Mouse (Mus musculus): ENCODE results near the gene Ccdc149.

DNA sequence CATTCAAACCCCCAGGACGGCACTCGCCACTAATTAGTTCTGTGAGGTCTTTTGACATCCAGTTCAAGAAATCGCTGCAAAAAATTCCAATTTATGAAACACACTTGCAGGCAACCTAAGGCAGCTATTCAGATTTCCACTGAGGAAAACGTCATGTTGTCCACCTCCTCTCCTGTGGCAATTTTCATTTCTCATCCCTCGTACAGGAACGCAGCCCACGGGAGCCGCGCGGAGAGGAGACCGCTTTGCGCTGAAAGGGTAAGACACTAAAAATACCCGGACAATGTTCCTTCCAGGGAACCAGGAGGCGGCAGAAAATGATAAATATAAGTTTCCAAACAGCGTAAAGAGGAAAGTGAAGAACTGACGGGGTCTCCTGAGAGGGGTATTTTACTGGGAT is 79.8 kb downstream of the Ccdc149 start:
- no peak for TF ChIP-seq POLR2A (IDR thresholded peaks at IDR 0.05; ENCODE audit: insufficient read length, low read depth)
- TF ChIP-seq E2F4 (IDR thresholded peaks at IDR 0.05; ENCODE audit: insufficient read depth): no peak
- TF ChIP-seq MAX (IDR thresholded peaks at IDR 0.05; ENCODE audit: low read depth): no peak
- no peak for TF ChIP-seq MYOD1 (IDR thresholded peaks at IDR 0.05; ENCODE audit: control insufficient read depth in 1 of 3, insufficient read length in 2 of 3, low read depth in 2 of 3)
- no peak for TF ChIP-seq TCF12 (IDR thresholded peaks at IDR 0.05; ENCODE audit: insufficient read depth, poor library complexity, severe bottlenecking)
- TF ChIP-seq POLR2AphosphoS2 (IDR thresholded peaks at IDR 0.05; ENCODE audit: insufficient read length, low read depth): no peak
- TF ChIP-seq USF1 (IDR thresholded peaks at IDR 0.05; ENCODE audit: low read depth): no peak
- no peak for TF ChIP-seq REST (IDR thresholded peaks at IDR 0.05; ENCODE audit: insufficient read depth, insufficient read length)
- TF ChIP-seq MYOG (IDR thresholded peaks at IDR 0.05; ENCODE audit: control insufficient read depth in 1 of 3, insufficient read depth in 1 of 3, insufficient read length in 2 of 3, low read depth in 2 of 3): no peak
- no peak for TF ChIP-seq TCF3 (IDR thresholded peaks at IDR 0.05; ENCODE audit: insufficient read length, low read depth)
- no peak for TF ChIP-seq CEBPB (IDR thresholded peaks at IDR 0.05; ENCODE audit: insufficient read depth, poor library complexity, severe bottlenecking)
